Mouse (Mus musculus) lung, adult 2 months (tissue): ENCODE data around the gene Kif16b. TPM values are rescaled to one million over a fixed set of nuclear protein-coding genes. Genes with fewer than 3 reads are reported as not detected.

Experiments used
- DNase-seq: peaks from one replicate; pipeline ENCODE4 v3.0.0; 2022
- H3K4me1 ChIP-seq: fragments of 200-500 bp; 2 replicates; pipeline ENCODE4 v1.6.1; 2011; ENCODE audit warnings: low read length; ENCODE audit not compliant: control insufficient read depth, insufficient read depth
- H3K4me3 ChIP-seq: fragments of 200-500 bp; replicated peaks from 2 replicates; pipeline ENCODE3; 2011; ENCODE audit warnings: low read depth, mild to moderate bottlenecking, control low read depth, low read length; ENCODE audit errors: extremely low read depth
- CTCF ChIP-seq: fragments of 200-500 bp; IDR thresholded peaks from 2 replicates; pipeline ENCODE4 v1.5.1; 2011; ENCODE audit warnings: mild to moderate bottlenecking, low read length, control low read depth; ENCODE audit not compliant: insufficient read depth
- POLR2A ChIP-seq: fragments of 200-500 bp; IDR thresholded peaks from 2 replicates; pipeline ENCODE4 v1.6.1; 2011; ENCODE audit warnings: low read depth, mild to moderate bottlenecking, control low read depth, low read length, borderline replicate concordance; ENCODE audit errors: extremely low read depth
- WGBS: fragments of 180-500 bp; shearing (Covaris S2); methylation state at CpG from one replicate; pipeline ENCODE4 v1.1.7; 2018; 5-methylcytosine and 5-hydroxymethylcytosine counted together
- polyA plus RNA-seq: library from polyadenylated mRNA; depleted of rRNA; stranded (reverse); fragments of >200 nt; gene quantifications from 2 replicates; pipeline ENCODE4 v1.2.3, GENCODE M21; 2012

Kif16b gene
- polyA plus RNA-seq, 1 experiment, result 13.3 TPM

- 64% methylated on average over 7 of the region's 7 CpGs for WGBS
- H3K4me1 ChIP-seq, result no peaks in the 10 kb centered on the region
- TF ChIP-seq POLR2A (no peak), CTCF (no peak)
- no peak overlapping the region for H3K4me3 ChIP-seq
- no peak for DNase-seq
Measured at GRCm38 (mm10) chr2:142635606-142636304, 265.6 kb downstream of the Kif16b start.

DNA sequence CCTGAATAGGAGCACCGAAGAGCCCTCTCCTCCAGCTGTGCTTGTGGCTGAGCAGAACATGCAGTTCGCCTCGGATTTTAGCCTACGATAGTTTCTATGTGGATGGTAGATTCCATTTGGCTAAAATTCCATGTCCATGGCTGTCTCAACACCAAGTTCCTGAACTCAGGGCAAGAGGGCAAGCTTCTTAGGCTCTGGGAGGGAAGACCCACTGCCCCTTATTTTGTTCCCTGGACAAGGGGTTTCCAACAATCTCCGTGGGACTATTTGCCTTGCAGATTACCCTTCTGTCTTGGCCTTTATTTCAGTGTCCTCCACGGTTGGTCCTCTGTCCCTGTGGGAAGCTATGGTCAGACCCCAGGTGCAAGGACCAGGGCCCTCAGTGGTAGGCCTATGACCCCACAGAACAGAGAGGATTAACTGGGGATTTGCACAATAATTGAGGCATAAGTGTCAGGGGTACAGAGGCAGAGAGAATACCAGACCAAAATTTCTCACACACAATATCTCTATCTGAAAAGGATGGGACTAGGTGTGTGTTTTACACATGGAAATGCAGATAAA is 267.3 kb downstream of the Kif16b start:
- Histone ChIP-seq H3K4me1 (no peaks in the 10 kb centered on the region), H3K4me3 (no peak overlapping the region)
- WGBS, result 85% methylated on average over 6 of the region's 6 CpGs
- TF ChIP-seq CTCF, result no peak
- TF ChIP-seq POLR2A, result no peak
- no peak for DNase-seq

DNA sequence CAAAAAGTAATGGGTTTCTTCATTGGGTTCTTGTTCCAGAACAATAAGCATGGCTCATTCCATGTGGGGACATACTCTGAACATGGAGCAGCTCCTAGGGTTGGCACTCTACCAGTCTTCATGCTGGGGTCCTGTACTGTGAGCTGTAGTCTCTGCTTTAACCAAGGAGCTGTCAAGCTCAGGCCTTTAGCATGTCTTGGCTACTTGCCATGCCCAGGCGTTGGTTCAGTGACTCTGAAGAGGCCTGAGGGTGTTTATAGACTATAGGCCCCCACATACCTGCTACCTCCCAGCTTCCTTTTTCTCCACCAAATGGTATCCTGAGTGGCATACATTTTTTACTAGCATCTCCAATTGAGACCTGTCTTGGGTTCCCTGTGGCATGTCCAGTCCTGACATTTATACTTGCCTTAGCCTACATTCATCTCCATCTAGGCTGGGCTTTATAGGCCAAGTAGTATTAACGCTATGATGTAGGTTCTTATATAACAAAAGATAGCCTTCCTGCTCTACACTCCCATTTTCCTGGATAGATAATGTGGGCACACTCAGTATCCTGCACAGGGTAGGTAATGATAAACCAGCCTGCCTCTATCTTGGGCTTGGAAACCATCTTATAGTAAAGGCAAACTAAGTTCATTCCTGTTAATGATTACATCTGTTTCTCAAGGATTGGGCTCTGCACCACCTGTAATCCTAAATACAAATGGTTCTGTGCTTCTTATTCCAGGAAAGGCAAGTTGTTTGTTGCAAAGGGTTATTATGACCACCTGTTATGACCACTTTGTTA is 271.6 kb downstream of the Kif16b start:
- Histone ChIP-seq H3K4me3 (no peak overlapping the region), H3K4me1 (no peaks in the 10 kb centered on the region)
- no peak for DNase-seq
- TF ChIP-seq CTCF, result no peak
- no peak for TF ChIP-seq POLR2A
- WGBS, result 80% methylated on average over 2 of the region's 2 CpGs

DNA sequence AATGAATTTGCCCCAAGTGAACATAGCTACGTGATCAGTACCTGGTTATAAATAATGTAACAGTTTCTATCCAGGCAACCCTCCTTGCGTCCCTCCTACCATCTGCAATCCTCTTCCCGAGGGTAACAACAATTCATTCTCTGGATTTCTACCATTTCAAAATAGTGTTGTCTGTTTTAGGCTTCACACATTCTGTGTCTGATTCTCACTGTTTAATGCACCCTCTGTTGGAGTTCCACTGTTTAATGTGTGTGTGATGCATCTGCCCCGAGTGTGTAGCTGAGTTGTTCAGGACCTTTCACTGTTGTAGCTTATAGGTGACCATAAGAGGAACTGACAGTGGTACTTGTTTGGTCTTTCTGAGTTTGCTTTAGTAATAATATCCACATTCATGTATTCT is 275.6 kb downstream of the Kif16b start:
- Histone ChIP-seq H3K4me3 (no peak overlapping the region), H3K4me1 (no peaks in the 10 kb centered on the region)
- WGBS, result 91% methylated on average over 4 of the region's 4 CpGs
- TF ChIP-seq POLR2A (no peak), CTCF (no peak)
- DNase-seq, result no peak

DNA sequence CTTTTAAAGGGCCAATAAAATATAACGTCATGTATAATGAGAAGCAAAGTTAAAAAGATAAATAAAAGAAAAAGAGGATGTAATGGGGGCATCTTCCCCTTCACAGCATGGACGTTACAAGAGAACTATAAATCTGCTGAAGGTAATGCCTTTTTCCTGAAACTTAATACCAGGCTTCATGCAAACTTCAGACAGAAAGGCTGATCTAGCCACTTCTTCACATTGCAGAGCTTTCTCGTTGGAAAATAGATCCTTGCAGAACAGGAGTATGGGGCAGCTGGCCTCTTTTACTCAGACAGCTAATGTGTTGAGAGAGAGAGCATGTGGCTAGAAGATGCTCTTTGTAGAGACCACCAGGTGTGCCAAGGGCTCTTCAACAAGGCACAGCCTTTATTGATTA is 276.2 kb downstream of the Kif16b start:
- no peak for DNase-seq
- Histone ChIP-seq H3K4me1 (no peaks in the 10 kb centered on the region), H3K4me3 (no peak overlapping the region)
- 71% methylated on average over 3 of the region's 3 CpGs for WGBS
- TF ChIP-seq POLR2A (no peak), CTCF (no peak)

DNA sequence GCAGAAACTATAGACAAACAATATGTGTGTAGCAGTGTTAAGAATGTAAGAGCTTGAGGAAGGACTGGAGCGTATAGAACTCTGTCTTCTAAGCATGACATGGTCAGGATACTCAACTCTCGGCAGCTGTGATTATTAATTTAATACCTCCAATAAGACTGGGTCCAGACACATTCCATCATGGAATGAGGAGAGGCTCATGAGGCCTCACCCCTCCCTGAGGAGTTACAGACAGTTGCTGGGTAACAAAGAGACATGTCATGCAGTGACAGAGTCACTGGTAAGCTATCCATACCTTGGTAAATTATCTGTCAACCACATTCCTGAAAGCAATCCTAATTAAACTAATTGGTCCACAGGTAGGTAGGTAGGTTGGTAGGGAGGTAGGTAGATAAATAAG is 277.1 kb downstream of the Kif16b start:
- DNase-seq, result no peak
- Histone ChIP-seq H3K4me3 (no peak overlapping the region), H3K4me1 (no peaks in the 10 kb centered on the region)
- TF ChIP-seq CTCF (no peak), POLR2A (no peak)
- WGBS, result 74% methylated on average over 2 of the region's 2 CpGs

DNA sequence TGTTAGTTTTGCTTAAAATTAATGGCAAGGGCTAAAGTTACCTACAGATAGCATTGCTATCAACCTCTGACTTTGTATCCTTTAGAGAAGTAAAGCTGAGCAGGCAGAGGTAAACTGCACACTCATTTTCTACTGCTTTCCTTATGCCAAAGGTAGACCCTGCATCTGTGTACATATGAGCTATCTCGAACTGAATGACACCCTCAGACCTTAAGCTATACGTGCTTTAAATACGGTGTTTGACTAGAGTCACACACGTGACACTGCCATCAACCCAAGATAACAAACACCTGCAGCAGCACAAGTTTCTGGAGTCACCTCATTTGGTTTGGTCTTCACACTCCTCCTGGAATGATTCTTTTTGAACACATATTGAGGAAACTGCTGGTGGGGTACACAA is 280.2 kb downstream of the Kif16b start:
- H3K4me3 ChIP-seq, result no peak overlapping the region
- no peaks in the 10 kb centered on the region for H3K4me1 ChIP-seq
- no peak for DNase-seq
- WGBS, result 84% methylated on average over 4 of the region's 4 CpGs
- TF ChIP-seq CTCF, result no peak
- no peak for TF ChIP-seq POLR2A

GRCm38 (mm10) chr2:142619926-142620325 is 281.4 kb downstream of the Kif16b start:
- DNase-seq, result no peak
- TF ChIP-seq POLR2A, result no peak
- TF ChIP-seq CTCF, result no peak
- Histone ChIP-seq H3K4me3 (no peak overlapping the region), H3K4me1 (no peaks in the 10 kb centered on the region)

GRCm38 (mm10) chr2:142614535-142614934 is 286.8 kb downstream of the Kif16b start:
- Histone ChIP-seq H3K4me3 (no peak overlapping the region), H3K4me1 (no peaks in the 10 kb centered on the region)
- WGBS, result 37% methylated on average over 5 of the region's 5 CpGs
- TF ChIP-seq POLR2A (no peak), CTCF (no peak)
- DNase-seq, result no peak

- DNase-seq, result no peak
- 83% methylated on average over 5 of the region's 5 CpGs for WGBS
- Histone ChIP-seq H3K4me1 (no peaks in the 10 kb centered on the region), H3K4me3 (no peak overlapping the region)
- TF ChIP-seq CTCF (no peak), POLR2A (no peak)
Measured at GRCm38 (mm10) chr2:142612359-142612953, 288.9 kb downstream of the Kif16b start.

GRCm38 (mm10) chr2:142611113-142611512 is 290.2 kb downstream of the Kif16b start:
- no peaks in the 10 kb centered on the region for H3K4me1 ChIP-seq
- no peak overlapping the region for H3K4me3 ChIP-seq
- TF ChIP-seq POLR2A (no peak), CTCF (peak; percentile 40; the same call in 1 of the 2 replicates)
- WGBS, result 80% methylated on average over 6 of the region's 6 CpGs
- DNase-seq, result no peak
